Comparison of ENCODE assay signal across 9 mouse cellular contexts in genomic region chr3:54154844-54155638, GRCm38 (mm10). TPM values are rescaled to one million over a fixed set of nuclear protein-coding genes. Genes with fewer than 3 reads are reported as not detected.
DNase-seq lines count a peak whose midpoint lies in the region; ATAC-seq and TF ChIP-seq lines count a peak whose summit lies in the region.
"Had no signal": no experiment of that assay in that cellular context is flagged by ENCODE, and none has a peak within 500 bp of the region (broad histone marks: within the 10 kb centered on the region; RNA-seq: fewer than 3 reads in every experiment).

No protein-coding gene starts in this region.

- peak; percentile 55 for TF ChIP-seq CTCF in kidney, adult 2 months (conservative IDR thresholded peaks at IDR 0.05; ENCODE audit: insufficient read depth, insufficient read length, low read depth, low read length)
- peak; percentile 72 for TF ChIP-seq CTCF in cortical plate, adult 2 months (IDR thresholded peaks at IDR 0.05; ENCODE audit: extremely low read depth, insufficient read depth, low read length)
- peak; percentile 58 for TF ChIP-seq CTCF in left cerebral cortex, adult 2 months (IDR thresholded peaks at IDR 0.05)

- ATAC-seq in neural tube, embryonic 12.5 days (ENCODE audit: low FRiP score, low read depth), result peak; percentile 94

- H3K4me3 ChIP-seq in kidney, adult 2 months (ENCODE audit: insufficient read depth, low read depth, low read length), result no peak overlapping the region
- peak overlapping the region; percentile 82 for H3K4me3 ChIP-seq in cortical plate, adult 2 months (ENCODE audit: insufficient read depth, low read length)
- peak overlapping the region; percentile 81 for H3K4me3 ChIP-seq in left cerebral cortex, adult 2 months
- H3K4me3 ChIP-seq in neural tube, embryonic 12.5 days, result peak overlapping the region; percentile 50

- H3K4me1 ChIP-seq in kidney, adult 2 months (ENCODE audit: control insufficient read depth, insufficient read depth, low read length), result no peaks in the 10 kb centered on the region
- no peaks in the 10 kb centered on the region for H3K4me1 ChIP-seq in cortical plate, adult 2 months (ENCODE audit: control insufficient read depth, insufficient read depth, low read length)
- peaks cover 22% of the 10 kb centered on the region for H3K4me1 ChIP-seq in neural tube, embryonic 12.5 days
- H3K4me1 ChIP-seq: liver, embryonic 13.5 days had no signal

- no peaks in the 10 kb centered on the region for H3K27me3 ChIP-seq in kidney, adult 2 months (replicated peaks; ENCODE audit: control insufficient read depth, insufficient read depth, low read length)
- peaks cover 29% of the 10 kb centered on the region for H3K27me3 ChIP-seq in neural tube, embryonic 12.5 days (replicated peaks)

- H3K9ac ChIP-seq in neural tube, embryonic 12.5 days, result peak overlapping the region; percentile 52; the same call in 1 of the 2 replicates
- H3K9ac ChIP-seq: liver, embryonic 13.5 days had no signal

- peak overlapping the region; percentile 96 for H3K4me2 ChIP-seq in neural tube, embryonic 12.5 days (replicated peaks)

- H3K36me3 ChIP-seq in kidney, adult 2 months (ENCODE audit: control insufficient read depth, insufficient read depth, low read length), result no peaks in the 10 kb centered on the region
- H3K36me3 ChIP-seq in neural tube, embryonic 12.5 days, result no peaks in the 10 kb centered on the region
- H3K36me3 ChIP-seq: liver, embryonic 13.5 days had no signal

- no peak for TF ChIP-seq POLR2A in kidney, adult 2 months (IDR thresholded peaks at IDR 0.05; ENCODE audit: low read depth, low read length)
- no peak for TF ChIP-seq POLR2A in cortical plate, adult 2 months (IDR thresholded peaks at IDR 0.05; ENCODE audit: extremely low read depth, insufficient read depth, low read length)

- H3K9me3 ChIP-seq in neural tube, embryonic 12.5 days, result no peaks in the 10 kb centered on the region
- H3K9me3 ChIP-seq: liver, embryonic 13.5 days had no signal

- intact Hi-C loops in left cerebral cortex, adult 2 months (cut with DNase I), result loop anchor here (5.0 to 10.0 kb wide), 9 partner anchors 57 to 630 kb away; partner anchors contain the start of gene Ufm1

- H3K27ac ChIP-seq in kidney, adult 2 months (ENCODE audit: insufficient read depth, low read depth, low read length), result no peak overlapping the region
- no peak overlapping the region for H3K27ac ChIP-seq in cortical plate, adult 2 months (ENCODE audit: insufficient read depth, low read length)
- H3K27ac ChIP-seq in left cerebral cortex, adult 2 months, result peak overlapping the region; percentile 85
- H3K27ac ChIP-seq in neural tube, embryonic 12.5 days, result no peak overlapping the region
- H3K27ac ChIP-seq: liver, embryonic 13.5 days had no signal

- WGBS in kidney, adult 2 months, result 4% methylated on average over 16 of the region's 16 CpGs
- WGBS in neural tube, embryonic 12.5 days, result 8% methylated on average over 16 of the region's 16 CpGs

- DNase-seq in kidney, adult 2 months, result no peak
- no peak for DNase-seq in kidney, adult 18-20 months
- DNase-seq in frontal cortex, postnatal 10 days (ENCODE audit: low spot score in 2 of 2), result peak; percentile 36 to 44
- DNase-seq in left cerebral cortex, adult 2 months (ENCODE audit: extremely low spot score in 1 of 2, low spot score in 2 of 2), result peak; percentile 38 to 42
- no peak for DNase-seq in gastrocnemius, postnatal 25 days
- DNase-seq in urinary bladder, postnatal 10 days (ENCODE audit: low spot score), result no peak
- DNase-seq: liver, embryonic 13.5 days had no signal

RNA-seq across cellular contexts. Expression of gene Trpc4, which starts 0.8 kb away (rescaled TPM):
- polyA plus RNA-seq in kidney, adult 2 months (2012; rRNA removed), result 0.17 and 0.19 TPM in 2 replicates
- 11.3 and 14.2 TPM in 2 replicates for polyA plus RNA-seq in cortical plate, adult 2 months (2012; rRNA removed)
- total RNA-seq in left cerebral cortex, adult 2 months (2021), result 10 to 100 TPM; 20.8 to 22.8 TPM
- polyA plus RNA-seq in neural tube, embryonic 12.5 days (2016; fragmentation: Nextera tagmentation; extraction: Ambion mirVana), result 1.1 TPM in 2 replicates
- under 1 TPM in 1 of 2 experiments, not detected in 1; 0.08 TPM for total RNA-seq in gastrocnemius, postnatal 25 days (2021)

Comparison
In these comparisons a context has a peak if more than half of its experiments do, and no peak if none do; other contexts are left out.
1. DNase-seq: peak in frontal cortex, postnatal 10 days (2 of 2) and left cerebral cortex, adult 2 months (2 of 2); none in kidney, adult 2 months (single experiment), kidney, adult 18-20 months (single experiment), gastrocnemius, postnatal 25 days (single experiment) and urinary bladder, postnatal 10 days (single experiment).
2. Peak in every context shown above with its lines, with median percentiles within 50 percentile points of each other: CTCF ChIP-seq.